Mouse (Mus musculus) heart, adult 2 months (tissue): ENCODE results near the gene Gtpbp2.

Experiments
- CTCF ChIP-seq: fragments of 200-600 bp; IDR thresholded peaks from 2 replicates; pipeline ENCODE4 v1.8.1; 2022; ENCODE audit warnings: antibody characterized with exemption, mild to moderate bottlenecking, moderate library complexity
- EP300 ChIP-seq: fragments of 200-500 bp; IDR thresholded peaks from 2 replicates; pipeline ENCODE4 v1.6.1; 2011; ENCODE audit warnings: low read depth, low read length, control low read depth; ENCODE audit not compliant: insufficient read depth
- POLR2A ChIP-seq: fragments of 200-500 bp; IDR thresholded peaks from 2 replicates; pipeline ENCODE4 v1.6.1; 2011; ENCODE audit warnings: mild to moderate bottlenecking, low read depth, low read length, control low read depth; ENCODE audit not compliant: insufficient read depth

DNA sequence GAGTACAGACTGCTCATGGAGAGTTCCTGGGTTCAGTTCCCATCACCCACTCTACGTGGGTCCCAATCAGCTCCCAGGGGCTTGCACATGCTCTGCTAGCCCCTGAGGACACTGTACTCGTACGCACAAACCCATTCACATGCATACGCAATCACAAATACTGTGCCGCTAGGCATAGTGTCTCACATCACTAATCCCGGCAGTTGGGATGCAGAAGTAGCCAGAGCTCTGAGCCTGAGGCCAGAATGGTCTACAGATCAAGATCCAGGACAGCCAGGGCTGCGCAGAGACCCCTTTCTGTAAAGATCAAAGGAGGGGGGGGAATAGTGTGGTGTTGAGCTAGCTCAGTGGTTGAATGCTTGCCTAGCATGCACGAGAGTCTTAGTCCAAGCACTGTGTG lies 3.7 kb upstream of the Gtpbp2 start:
- TF ChIP-seq CTCF (no peak), EP300 (no peak), POLR2A (no peak)
